Mouse (Mus musculus) ES-Bruce4 (cell line): Measurements from ENCODE around the gene Tcp11l1. TPM values are rescaled to one million over a fixed set of nuclear protein-coding genes. Genes with fewer than 3 reads are reported as not detected.

ENCODE experiments used
- H3K27ac ChIP-seq: 2 replicates; pipeline ENCODE4 v1.5.1; 2012; ENCODE audit warnings: low read length, inconsistent platforms; ENCODE audit not compliant: insufficient read depth
- H3K27me3 ChIP-seq: 2 replicates; pipeline ENCODE4 v1.6.1; 2012; ENCODE audit warnings: mild to moderate bottlenecking, low read length, inconsistent platforms; ENCODE audit not compliant: control insufficient read depth, poor library complexity, insufficient read depth, severe bottlenecking
- H3K36me3 ChIP-seq: 2 replicates; pipeline ENCODE4 v1.6.1; 2012; ENCODE audit warnings: inconsistent platforms, mild to moderate bottlenecking, low read length, moderate library complexity; ENCODE audit not compliant: control insufficient read depth, poor library complexity, insufficient read depth, severe bottlenecking
- H3K4me1 ChIP-seq: one replicate; pipeline ENCODE4 v1.8.1; 2011; ENCODE audit warnings: low read length; ENCODE audit not compliant: control insufficient read depth, insufficient read depth
- H3K4me3 ChIP-seq: 2 replicates; pipeline ENCODE4 v1.5.1; 2011; ENCODE audit warnings: low read depth, mild to moderate bottlenecking, low read length
- H3K9ac ChIP-seq: 2 replicates; pipeline ENCODE4 v1.6.1; 2012; ENCODE audit warnings: low read depth, mild to moderate bottlenecking, inconsistent platforms; ENCODE audit not compliant: poor library complexity, severe bottlenecking
- H3K9me3 ChIP-seq: replicated peaks from 2 replicates; pipeline ENCODE4 v1.6.1; 2012; ENCODE audit warnings: mild to moderate bottlenecking, low read length, inconsistent platforms; ENCODE audit not compliant: control insufficient read depth, poor library complexity, insufficient read depth, severe bottlenecking
- CTCF ChIP-seq: IDR thresholded peaks from one replicate; pipeline ENCODE4 v1.8.1; 2011; ENCODE audit warnings: low read depth, low read length
- EP300 ChIP-seq: IDR thresholded peaks from 2 replicates; pipeline ENCODE4 v1.6.1; 2011; ENCODE audit warnings: low read depth, low read length; ENCODE audit not compliant: insufficient read depth
- POLR2A ChIP-seq: IDR thresholded peaks from one replicate; pipeline ENCODE4 v1.8.1; 2011; ENCODE audit warnings: low read length; ENCODE audit not compliant: insufficient read depth
- polyA plus RNA-seq: library from polyadenylated mRNA; stranded (reverse); fragments of >200 nt; gene quantifications from 2 replicates; pipeline ENCODE4 v1.2.4, GENCODE M21; 2011; ENCODE audit warnings: low read depth; ENCODE audit not compliant: missing spikeins, insufficient read depth, insufficient read length

Gene Tcp11l1
- polyA plus RNA-seq, 1 experiment: 8.6 TPM

GRCm38 (mm10) chr2:104688321-104688720, 23.6 kb downstream of the Tcp11l1 start:
- H3K36me3 ChIP-seq: no peaks in the 10 kb centered on the region
- no peak overlapping the region for H3K9ac ChIP-seq
- H3K27me3 ChIP-seq: no peaks in the 10 kb centered on the region
- H3K9me3 ChIP-seq: no peaks in the 10 kb centered on the region
- H3K27ac ChIP-seq: no peak overlapping the region
- no peak overlapping the region for H3K4me3 ChIP-seq
- no peaks in the 10 kb centered on the region for H3K4me1 ChIP-seq
- TF ChIP-seq POLR2A (no peak), CTCF (no peak), EP300 (no peak)

DNA sequence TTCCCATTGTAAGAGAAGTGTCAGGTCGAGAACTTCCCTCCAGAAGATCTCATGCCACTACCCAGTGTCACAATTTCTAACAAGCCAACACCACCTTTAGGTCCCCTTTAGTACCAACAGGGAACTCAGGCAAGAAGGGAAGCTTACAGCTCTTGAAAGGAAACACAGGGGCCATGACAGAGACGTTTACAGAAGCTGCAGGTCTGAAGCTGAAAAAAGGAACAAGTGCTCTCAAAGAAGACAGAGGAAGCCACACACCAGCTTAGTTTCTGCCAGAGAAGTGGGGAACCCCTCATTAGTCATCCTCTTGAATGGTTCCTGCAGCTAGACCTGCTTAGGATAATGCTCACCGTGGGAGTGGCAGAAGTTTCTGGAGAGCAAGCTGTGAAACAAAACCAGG, 24.7 kb downstream of the Tcp11l1 start:
- Histone ChIP-seq H3K36me3 (no peaks in the 10 kb centered on the region), H3K9me3 (no peaks in the 10 kb centered on the region), H3K4me1 (no peaks in the 10 kb centered on the region), H3K27me3 (no peaks in the 10 kb centered on the region), H3K27ac (no peak overlapping the region), H3K9ac (no peak overlapping the region), H3K4me3 (no peak overlapping the region)
- TF ChIP-seq EP300 (no peak), CTCF (no peak), POLR2A (no peak)

- 0 out of 2 replicates have a peak, but pooled peaks have one; percentile 23 for TF ChIP-seq EP300
- TF ChIP-seq CTCF: peak; percentile 99
- no peak for TF ChIP-seq POLR2A
- Histone ChIP-seq H3K4me3 (no peak overlapping the region), H3K9ac (no peak overlapping the region), H3K27me3 (no peaks in the 10 kb centered on the region), H3K27ac (no peak overlapping the region), H3K36me3 (no peaks in the 10 kb centered on the region), H3K4me1 (no peaks in the 10 kb centered on the region), H3K9me3 (no peaks in the 10 kb centered on the region)
Measured at GRCm38 (mm10) chr2:104685418-104685817, 26.6 kb downstream of the Tcp11l1 start.

DNA sequence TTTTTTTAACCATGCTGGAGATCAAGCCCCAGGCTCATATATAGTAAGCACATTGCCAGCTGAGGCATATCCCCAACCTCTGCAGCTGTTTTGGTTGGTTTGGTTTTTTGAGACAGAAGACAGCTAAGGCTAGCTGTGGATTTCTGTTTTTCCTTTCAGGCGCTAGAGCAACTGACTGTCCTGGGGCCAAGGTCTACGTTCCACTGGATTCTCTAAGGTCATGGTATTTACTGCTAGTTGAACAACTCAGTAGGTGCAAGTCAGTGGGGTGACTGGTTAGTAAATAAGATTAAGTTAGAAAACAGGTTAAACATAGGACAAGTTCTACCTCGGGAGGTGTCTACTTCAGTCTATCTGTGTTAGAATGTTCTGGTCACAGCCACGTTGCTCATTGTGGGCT, 27.2 kb downstream of the Tcp11l1 start:
- TF ChIP-seq CTCF: no peak
- no peak for TF ChIP-seq EP300
- no peak for TF ChIP-seq POLR2A

DNA sequence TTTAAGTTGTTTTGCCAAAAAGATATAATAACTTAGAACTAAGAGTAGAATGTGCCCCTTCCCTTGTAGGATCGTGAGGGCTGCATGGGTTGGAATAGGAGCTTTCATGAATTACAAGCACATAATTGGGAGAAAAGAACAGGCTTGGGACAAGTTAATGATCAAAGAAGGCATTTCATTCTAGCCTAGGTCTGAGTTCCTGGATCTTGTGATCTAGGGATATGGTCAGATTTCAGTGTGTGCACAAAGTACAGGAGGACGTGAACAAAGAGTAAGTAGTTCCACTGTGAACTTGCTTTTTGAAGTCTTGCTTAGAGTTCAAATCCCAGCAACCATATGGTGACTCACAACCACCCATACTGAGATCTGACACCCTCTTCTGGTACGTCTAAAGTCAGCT, 34.6 kb downstream of the Tcp11l1 start:
- H3K4me3 ChIP-seq: no peak overlapping the region
- no peak overlapping the region for H3K9ac ChIP-seq
- H3K27ac ChIP-seq: no peak overlapping the region
- H3K4me1 ChIP-seq: no peaks in the 10 kb centered on the region
- no peak for TF ChIP-seq POLR2A
- no peak for TF ChIP-seq CTCF
- TF ChIP-seq EP300: no peak
- H3K36me3 ChIP-seq: no peaks in the 10 kb centered on the region
- no peaks in the 10 kb centered on the region for H3K27me3 ChIP-seq
- no peaks in the 10 kb centered on the region for H3K9me3 ChIP-seq

More for the DNA sequence above, 27.2 kb downstream of the Tcp11l1 start:
- Histone ChIP-seq H3K27me3 (no peaks in the 10 kb centered on the region), H3K27ac (no peak overlapping the region), H3K9ac (no peak overlapping the region), H3K4me3 (no peak overlapping the region), H3K4me1 (no peaks in the 10 kb centered on the region), H3K9me3 (no peaks in the 10 kb centered on the region), H3K36me3 (no peaks in the 10 kb centered on the region)

- Histone ChIP-seq H3K27me3 (no peaks in the 10 kb centered on the region), H3K4me1 (peaks cover 2% of the 10 kb centered on the region), H3K27ac (no peak overlapping the region), H3K9ac (no peak overlapping the region), H3K4me3 (no peak overlapping the region), H3K36me3 (no peaks in the 10 kb centered on the region), H3K9me3 (no peaks in the 10 kb centered on the region)
- TF ChIP-seq CTCF (no peak), EP300 (no peak), POLR2A (no peak)
Measured at GRCm38 (mm10) chr2:104671724-104672123, 40.2 kb downstream of the Tcp11l1 start.
